Mouse (Mus musculus) limb, embryonic 14.5 days (tissue): Measurements from ENCODE around the gene Krt23. TPM values are rescaled to one million over a fixed set of nuclear protein-coding genes. Genes with fewer than 3 reads are reported as not detected.

ENCODE experiments used
- ATAC-seq: fragments of 200-750 bp; cut with Nextera tagmentation; 2 replicates; pipeline ENCODE4 v1.8.0; 2017; ENCODE audit warnings: low read depth, moderate number of reproducible peaks, moderate TSS enrichment; ENCODE audit not compliant: low FRiP score
- DNase-seq: peaks from one replicate; pipeline ENCODE4 v3.0.0-alpha.2; 2015; ENCODE audit warnings: low spot score
- H3K27ac ChIP-seq: fragments of 300-500 bp; sonication (generic); replicated peaks from 2 replicates; pipeline ENCODE4 v1.5.1; 2014; ENCODE audit warnings: low read depth, mild to moderate bottlenecking, low read length, moderate library complexity, mixed read lengths
- H3K27me3 ChIP-seq: fragments of 300-500 bp; sonication (generic); 2 replicates; pipeline ENCODE4 v1.6.1; 2014; ENCODE audit warnings: low read length, mixed read lengths; ENCODE audit not compliant: control insufficient read depth, insufficient read depth
- H3K36me3 ChIP-seq: fragments of 300-500 bp; sonication (generic); 2 replicates; pipeline ENCODE4 v1.6.1; 2014; ENCODE audit warnings: mild to moderate bottlenecking, low read length, moderate library complexity, mixed read lengths; ENCODE audit not compliant: control insufficient read depth, insufficient read depth
- H3K4me1 ChIP-seq: fragments of 300-500 bp; sonication (generic); 2 replicates; pipeline ENCODE4 v1.6.1; 2014; ENCODE audit warnings: antibody characterized with exemption, low read length, mixed read lengths; ENCODE audit not compliant: control insufficient read depth, insufficient read depth
- H3K4me2 ChIP-seq: fragments of 300-500 bp; sonication (generic); replicated peaks from 2 replicates; pipeline ENCODE4 v1.6.1; 2014; ENCODE audit warnings: low read depth, mild to moderate bottlenecking, low read length, moderate library complexity; ENCODE audit not compliant: severe bottlenecking
- H3K4me3 ChIP-seq: fragments of 300-500 bp; sonication (generic); replicated peaks from 2 replicates; pipeline ENCODE4 v1.5.1; 2014; ENCODE audit warnings: low read length
- H3K9ac ChIP-seq: fragments of 300-500 bp; sonication (generic); 2 replicates; pipeline ENCODE4 v1.6.1; 2014; ENCODE audit warnings: mild to moderate bottlenecking, low read depth, low read length, moderate library complexity; ENCODE audit not compliant: severe bottlenecking
- H3K9me3 ChIP-seq: fragments of 300-500 bp; sonication (generic); 2 replicates; pipeline ENCODE4 v1.6.1; 2016; ENCODE audit warnings: low read length; ENCODE audit not compliant: control insufficient read depth
- POLR2A ChIP-seq: fragments of 200-500 bp; IDR thresholded peaks from 2 replicates; pipeline ENCODE4 v1.8.0; 2012; ENCODE audit warnings: inconsistent platforms, mild to moderate bottlenecking, moderate library complexity, borderline replicate concordance; ENCODE audit not compliant: insufficient read depth, insufficient read length; ENCODE audit errors: extremely low read depth
- WGBS: fragments of 180-500 bp; shearing (Covaris S2); extraction: QIAGEN DNeasy Blood & Tissue Kit; methylation state at CpG from one replicate; pipeline ENCODE4 v1.1.7; 2014; 5-methylcytosine and 5-hydroxymethylcytosine counted together
- polyA plus RNA-seq, 2 experiments: library from polyadenylated mRNA; depleted of rRNA in 1 of 2; stranded (reverse) in 1 of 2; unstranded in 1 of 2; fragments of >200 nt; fragmentation: Nextera tagmentation in 1 of 2; extraction: Ambion mirVana in 1 of 2; gene quantifications; 2 replicates each; pipeline versions ENCODE4 v1.2.1 to v1.2.3; 2012 to 2014

Gene Krt23
- polyA plus RNA-seq, 2 experiments = 1.2 to 3.7 TPM

- H3K36me3 ChIP-seq = no peaks in the 10 kb centered on the region
- H3K4me2 ChIP-seq = no peak overlapping the region
- TF ChIP-seq POLR2A = no peak
- no peak for DNase-seq
- no peaks in the 10 kb centered on the region for H3K27me3 ChIP-seq
- H3K4me1 ChIP-seq = no peaks in the 10 kb centered on the region
- WGBS = 78% methylated on average over 3 of the region's 3 CpGs
- no peak overlapping the region for H3K27ac ChIP-seq
- H3K9ac ChIP-seq = no peak overlapping the region
- H3K4me3 ChIP-seq = no peak overlapping the region
- no peaks in the 10 kb centered on the region for H3K9me3 ChIP-seq
- ATAC-seq = no peak
Observed at GRCm38 (mm10) chr11:99474981-99475380, 18.0 kb downstream of the Krt23 start.

DNA sequence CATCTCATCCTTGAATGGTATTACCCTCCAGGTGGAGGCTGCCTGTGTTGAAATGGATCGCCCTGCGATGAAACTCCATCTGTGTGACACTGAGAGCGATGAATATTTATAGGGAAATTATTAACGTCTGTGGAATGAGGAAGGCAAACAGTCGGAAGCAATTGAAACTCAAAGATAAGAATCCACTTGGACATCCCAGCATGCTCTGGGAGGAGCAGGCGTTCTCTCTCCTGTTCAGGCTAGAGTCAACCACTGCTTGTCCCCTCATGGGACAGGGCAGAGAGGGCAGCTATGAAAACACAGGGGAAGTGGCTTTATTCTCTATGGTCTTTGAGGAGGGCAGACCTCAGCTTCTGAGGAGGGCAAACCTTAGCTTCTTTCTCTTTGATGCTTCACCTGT is 19.5 kb downstream of the Krt23 start:
- no peak for TF ChIP-seq POLR2A
- H3K4me3 ChIP-seq = no peak overlapping the region
- H3K36me3 ChIP-seq = no peaks in the 10 kb centered on the region
- no peak overlapping the region for H3K27ac ChIP-seq
- no peaks in the 10 kb centered on the region for H3K4me1 ChIP-seq
- ATAC-seq (no peak), DNase-seq (no peak)
- 85% methylated on average over 6 of the region's 6 CpGs for WGBS
- H3K9ac ChIP-seq = no peak overlapping the region
- no peak overlapping the region for H3K4me2 ChIP-seq
- H3K27me3 ChIP-seq = no peaks in the 10 kb centered on the region
- H3K9me3 ChIP-seq = no peaks in the 10 kb centered on the region

GRCm38 (mm10) chr11:99472405-99472804 is 20.5 kb downstream of the Krt23 start:
- H3K36me3 ChIP-seq = no peaks in the 10 kb centered on the region
- no peak overlapping the region for H3K27ac ChIP-seq
- no peaks in the 10 kb centered on the region for H3K27me3 ChIP-seq
- H3K9ac ChIP-seq = no peak overlapping the region
- H3K9me3 ChIP-seq = no peaks in the 10 kb centered on the region
- 76% methylated on average over 4 of the region's 4 CpGs for WGBS
- DNase-seq = no peak
- no peak for TF ChIP-seq POLR2A
- ATAC-seq = no peak
- no peak overlapping the region for H3K4me3 ChIP-seq
- H3K4me1 ChIP-seq = no peaks in the 10 kb centered on the region
- H3K4me2 ChIP-seq = no peak overlapping the region

DNA sequence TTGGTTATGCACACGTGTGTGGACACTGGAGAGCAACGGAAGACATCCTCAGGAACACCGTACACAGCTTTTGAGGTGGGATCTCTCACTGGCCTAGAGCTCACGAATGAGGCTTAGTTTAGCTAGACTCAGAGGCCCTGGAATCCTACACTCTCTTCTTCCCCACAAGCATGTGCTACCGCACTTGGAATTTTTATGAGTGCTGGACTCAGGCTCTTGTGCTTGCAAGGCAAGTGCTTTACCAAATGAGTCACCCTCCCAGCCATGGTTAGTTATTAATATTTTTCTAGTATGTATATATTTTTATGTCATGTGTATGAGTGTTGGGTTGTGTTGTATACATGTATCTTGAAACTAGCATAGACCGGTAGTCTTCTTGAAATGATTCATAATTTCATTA is 21.0 kb downstream of the Krt23 start:
- H3K4me2 ChIP-seq = no peak overlapping the region
- WGBS = 71% methylated on average over 6 of the region's 6 CpGs
- H3K9ac ChIP-seq = no peak overlapping the region
- no peaks in the 10 kb centered on the region for H3K27me3 ChIP-seq
- H3K36me3 ChIP-seq = no peaks in the 10 kb centered on the region
- no peak for TF ChIP-seq POLR2A
- no peak for ATAC-seq
- no peak overlapping the region for H3K4me3 ChIP-seq
- no peak overlapping the region for H3K27ac ChIP-seq
- DNase-seq = no peak
- no peaks in the 10 kb centered on the region for H3K9me3 ChIP-seq
- H3K4me1 ChIP-seq = no peaks in the 10 kb centered on the region

GRCm38 (mm10) chr11:99469228-99469627 is 23.7 kb downstream of the Krt23 start:
- 81% methylated on average over 4 of the region's 4 CpGs for WGBS
- Histone ChIP-seq H3K4me1 (no peaks in the 10 kb centered on the region), H3K9ac (no peak overlapping the region), H3K4me3 (no peak overlapping the region), H3K4me2 (no peak overlapping the region), H3K9me3 (no peaks in the 10 kb centered on the region), H3K27me3 (no peaks in the 10 kb centered on the region), H3K36me3 (no peaks in the 10 kb centered on the region), H3K27ac (no peak overlapping the region)
- no peak for ATAC-seq
- no peak for TF ChIP-seq POLR2A
- DNase-seq = no peak

GRCm38 (mm10) chr11:99468566-99468965 is 24.4 kb downstream of the Krt23 start:
- ATAC-seq = no peak
- no peaks in the 10 kb centered on the region for H3K27me3 ChIP-seq
- H3K4me1 ChIP-seq = no peaks in the 10 kb centered on the region

More at GRCm38 (mm10) chr11:99468566-99468965, 24.4 kb downstream of the Krt23 start:
- no peak for TF ChIP-seq POLR2A
- no peak overlapping the region for H3K9ac ChIP-seq
- H3K4me2 ChIP-seq = no peak overlapping the region
- H3K36me3 ChIP-seq = no peaks in the 10 kb centered on the region
- no peak overlapping the region for H3K4me3 ChIP-seq
- H3K9me3 ChIP-seq = no peaks in the 10 kb centered on the region
- DNase-seq = no peak
- H3K27ac ChIP-seq = no peak overlapping the region
- 80% methylated on average over 11 of the region's 11 CpGs for WGBS
